Mouse (Mus musculus) ovary, postnatal 14 days (tissue): ENCODE results near the gene Apoc1.

ENCODE experiments used
- DNase-seq: peaks from one replicate; pipeline ENCODE4 v3.0.0; 2022; ENCODE audit warnings: low spot score

The Apoc1 gene

GRCm38 (mm10) chr7:19691873-19692865, at the start of gene Apoc1:
Gene Apoc1 (minus strand): TSS chr7:19692660.
- DNase-seq = no peak

- DNase-seq = no peak
Measured at GRCm38 (mm10) chr7:19741329-19742031, 49.0 kb upstream of the Apoc1 start.

GRCm38 (mm10) chr7:19740269-19740668, 47.8 kb upstream of the Apoc1 start:
- DNase-seq = no peak

- DNase-seq = no peak
Measured at GRCm38 (mm10) chr7:19738771-19739170, 46.3 kb upstream of the Apoc1 start.

- DNase-seq = no peak
Measured at GRCm38 (mm10) chr7:19736389-19737057, 44.1 kb upstream of the Apoc1 start.

- no peak for DNase-seq
Measured at GRCm38 (mm10) chr7:19734178-19734666, 41.8 kb upstream of the Apoc1 start.

GRCm38 (mm10) chr7:19726541-19726940, 34.1 kb upstream of the Apoc1 start:
- DNase-seq = no peak

GRCm38 (mm10) chr7:19724167-19724566, 31.7 kb upstream of the Apoc1 start:
- no peak for DNase-seq

- DNase-seq = no peak
Measured at GRCm38 (mm10) chr7:19722754-19723195, 30.3 kb upstream of the Apoc1 start.

GRCm38 (mm10) chr7:19719200-19719599, 26.7 kb upstream of the Apoc1 start:
- DNase-seq = no peak

GRCm38 (mm10) chr7:19718297-19718952, 26.0 kb upstream of the Apoc1 start:
- no peak for DNase-seq

GRCm38 (mm10) chr7:19717346-19717745, 24.9 kb upstream of the Apoc1 start:
- no peak for DNase-seq

GRCm38 (mm10) chr7:19716822-19717221, 24.4 kb upstream of the Apoc1 start:
- DNase-seq = no peak

GRCm38 (mm10) chr7:19716055-19716682, 23.7 kb upstream of the Apoc1 start:
- DNase-seq = no peak

- DNase-seq = peak; percentile 91
Measured at GRCm38 (mm10) chr7:19715239-19716054, 23.0 kb upstream of the Apoc1 start, which contains the start of gene Tomm40. Gene Tomm40 (minus strand): TSS chr7:19715438.

- no peak for DNase-seq
Measured at GRCm38 (mm10) chr7:19714836-19715235, 22.4 kb upstream of the Apoc1 start.

- DNase-seq = no peak
Measured at GRCm38 (mm10) chr7:19713598-19713997, 21.1 kb upstream of the Apoc1 start.

- DNase-seq = no peak
Measured at GRCm38 (mm10) chr7:19713196-19713595, 20.7 kb upstream of the Apoc1 start.

- no peak for DNase-seq
Measured at GRCm38 (mm10) chr7:19712414-19712813, 20.0 kb upstream of the Apoc1 start.

GRCm38 (mm10) chr7:19710650-19711049, 18.2 kb upstream of the Apoc1 start:
- DNase-seq = no peak
